Mouse (Mus musculus) limb, embryonic 14.5 days (tissue): ENCODE measurements around the gene Ppy. TPM values are rescaled to one million over a fixed set of nuclear protein-coding genes. Genes with fewer than 3 reads are reported as not detected.

Experiments
- ATAC-seq: fragments of 200-750 bp; cut with Nextera tagmentation; 2 replicates; pipeline ENCODE4 v1.8.0; 2017; ENCODE audit warnings: low read depth, moderate number of reproducible peaks, moderate TSS enrichment; ENCODE audit not compliant: low FRiP score
- DNase-seq: peaks from one replicate; pipeline ENCODE4 v3.0.0-alpha.2; 2015; ENCODE audit warnings: low spot score
- H3K27ac ChIP-seq: fragments of 300-500 bp; sonication (generic); replicated peaks from 2 replicates; pipeline ENCODE4 v1.5.1; 2014; ENCODE audit warnings: low read depth, mild to moderate bottlenecking, low read length, moderate library complexity, mixed read lengths
- H3K27me3 ChIP-seq: fragments of 300-500 bp; sonication (generic); 2 replicates; pipeline ENCODE4 v1.6.1; 2014; ENCODE audit warnings: low read length, mixed read lengths; ENCODE audit not compliant: control insufficient read depth, insufficient read depth
- H3K36me3 ChIP-seq: fragments of 300-500 bp; sonication (generic); 2 replicates; pipeline ENCODE4 v1.6.1; 2014; ENCODE audit warnings: mild to moderate bottlenecking, low read length, moderate library complexity, mixed read lengths; ENCODE audit not compliant: control insufficient read depth, insufficient read depth
- H3K4me1 ChIP-seq: fragments of 300-500 bp; sonication (generic); 2 replicates; pipeline ENCODE4 v1.6.1; 2014; ENCODE audit warnings: antibody characterized with exemption, low read length, mixed read lengths; ENCODE audit not compliant: control insufficient read depth, insufficient read depth
- H3K4me2 ChIP-seq: fragments of 300-500 bp; sonication (generic); replicated peaks from 2 replicates; pipeline ENCODE4 v1.6.1; 2014; ENCODE audit warnings: low read depth, mild to moderate bottlenecking, low read length, moderate library complexity; ENCODE audit not compliant: severe bottlenecking
- H3K4me3 ChIP-seq: fragments of 300-500 bp; sonication (generic); replicated peaks from 2 replicates; pipeline ENCODE4 v1.5.1; 2014; ENCODE audit warnings: low read length
- H3K9ac ChIP-seq: fragments of 300-500 bp; sonication (generic); 2 replicates; pipeline ENCODE4 v1.6.1; 2014; ENCODE audit warnings: mild to moderate bottlenecking, low read depth, low read length, moderate library complexity; ENCODE audit not compliant: severe bottlenecking
- H3K9me3 ChIP-seq: fragments of 300-500 bp; sonication (generic); 2 replicates; pipeline ENCODE4 v1.6.1; 2016; ENCODE audit warnings: low read length; ENCODE audit not compliant: control insufficient read depth
- POLR2A ChIP-seq: fragments of 200-500 bp; IDR thresholded peaks from 2 replicates; pipeline ENCODE4 v1.8.0; 2012; ENCODE audit warnings: inconsistent platforms, mild to moderate bottlenecking, moderate library complexity, borderline replicate concordance; ENCODE audit not compliant: insufficient read depth, insufficient read length; ENCODE audit errors: extremely low read depth
- WGBS: fragments of 180-500 bp; shearing (Covaris S2); extraction: QIAGEN DNeasy Blood & Tissue Kit; methylation state at CpG from one replicate; pipeline ENCODE4 v1.1.7; 2014; 5-methylcytosine and 5-hydroxymethylcytosine counted together
- polyA plus RNA-seq, 2 experiments: library from polyadenylated mRNA; depleted of rRNA in 1 of 2; stranded (reverse) in 1 of 2; unstranded in 1 of 2; fragments of >200 nt; fragmentation: Nextera tagmentation in 1 of 2; extraction: Ambion mirVana in 1 of 2; gene quantifications; 2 replicates each; pipeline versions ENCODE4 v1.2.1 to v1.2.3; 2012 to 2014

The Ppy gene
- polyA plus RNA-seq, 2 experiments: not detected

- Histone ChIP-seq H3K9me3 (no peaks in the 10 kb centered on the region), H3K4me1 (no peaks in the 10 kb centered on the region), H3K36me3 (peaks cover 19% of the 10 kb centered on the region), H3K9ac (no peak overlapping the region), H3K4me3 (no peak overlapping the region), H3K27me3 (no peaks in the 10 kb centered on the region), H3K4me2 (no peak overlapping the region), H3K27ac (no peak overlapping the region)
- DNase-seq (no peak), ATAC-seq (no peak)
- 69% methylated on average over 12 of the region's 13 CpGs for WGBS
- TF ChIP-seq POLR2A: no peak
These were observed 38.0 kb downstream of the Ppy start for GRCm38 (mm10) chr11:102063076-102063475.

- Histone ChIP-seq H3K9ac (no peak overlapping the region), H3K4me2 (no peak overlapping the region), H3K4me3 (no peak overlapping the region), H3K4me1 (no peaks in the 10 kb centered on the region), H3K36me3 (peaks cover 19% of the 10 kb centered on the region), H3K27me3 (no peaks in the 10 kb centered on the region), H3K27ac (no peak overlapping the region), H3K9me3 (no peaks in the 10 kb centered on the region)
- no peak for TF ChIP-seq POLR2A
- DNase-seq (no peak), ATAC-seq (no peak)
- 32% methylated on average over 15 of the region's 16 CpGs for WGBS
These were observed 39.1 kb downstream of the Ppy start for GRCm38 (mm10) chr11:102061941-102062473.

GRCm38 (mm10) chr11:102061236-102061940 is 39.7 kb downstream of the Ppy start:
- H3K27me3 ChIP-seq: no peaks in the 10 kb centered on the region
- H3K4me3 ChIP-seq: peak overlapping the region; percentile 42
- 0 out of 2 replicates have a peak overlapping the region, but pooled peaks have one; percentile 41 for H3K9ac ChIP-seq
- peak; percentile 63 for DNase-seq
- peak overlapping the region; percentile 85 for H3K4me2 ChIP-seq
- no peaks in the 10 kb centered on the region for H3K4me1 ChIP-seq
- peak; percentile 80 for ATAC-seq
- WGBS: 4% methylated on average over 23 of the region's 23 CpGs
- no peaks in the 10 kb centered on the region for H3K9me3 ChIP-seq
- peak; percentile 21; the same call in 1 of the 2 replicates for TF ChIP-seq POLR2A
- no peak overlapping the region for H3K27ac ChIP-seq
- H3K36me3 ChIP-seq: peaks cover 19% of the 10 kb centered on the region

GRCm38 (mm10) chr11:102053847-102054246 is 47.3 kb downstream of the Ppy start:
- peaks cover under 1% of the 10 kb centered on the region; the same call in 1 of the 2 replicates for H3K36me3 ChIP-seq
- no peaks in the 10 kb centered on the region for H3K9me3 ChIP-seq
- 21% methylated on average over 9 of the region's 9 CpGs for WGBS
- H3K4me3 ChIP-seq: no peak overlapping the region
- no peak for TF ChIP-seq POLR2A
- ATAC-seq: no peak
- no peaks in the 10 kb centered on the region for H3K27me3 ChIP-seq
- DNase-seq: peak; percentile 61
- H3K9ac ChIP-seq: no peak overlapping the region
- no peak overlapping the region for H3K27ac ChIP-seq
- no peaks in the 10 kb centered on the region for H3K4me1 ChIP-seq
- no peak overlapping the region for H3K4me2 ChIP-seq

- H3K4me3 ChIP-seq: no peak overlapping the region
- H3K36me3 ChIP-seq: no peaks in the 10 kb centered on the region; the same call in 1 of the 2 replicates
- no peaks in the 10 kb centered on the region for H3K9me3 ChIP-seq
- no peak overlapping the region for H3K27ac ChIP-seq
- no peaks in the 10 kb centered on the region for H3K27me3 ChIP-seq
- DNase-seq (no peak), ATAC-seq (no peak)
- TF ChIP-seq POLR2A: no peak
- H3K4me1 ChIP-seq: no peaks in the 10 kb centered on the region
- WGBS: 63% methylated on average over 7 of the region's 7 CpGs
- no peak overlapping the region for H3K9ac ChIP-seq
- no peak overlapping the region for H3K4me2 ChIP-seq
These were observed 47.9 kb downstream of the Ppy start for GRCm38 (mm10) chr11:102053183-102053582.

- no peaks in the 10 kb centered on the region for H3K27me3 ChIP-seq
- H3K9ac ChIP-seq: no peak overlapping the region
- no peaks in the 10 kb centered on the region for H3K9me3 ChIP-seq
- no peak overlapping the region for H3K4me2 ChIP-seq
- DNase-seq: no peak
- H3K36me3 ChIP-seq: no peaks in the 10 kb centered on the region; the same call in 1 of the 2 replicates
- no peak overlapping the region for H3K27ac ChIP-seq
- 78% methylated on average over 12 of the region's 12 CpGs for WGBS
- ATAC-seq: no peak
- TF ChIP-seq POLR2A: no peak
- H3K4me3 ChIP-seq: no peak overlapping the region
- no peaks in the 10 kb centered on the region for H3K4me1 ChIP-seq
These were observed 48.4 kb downstream of the Ppy start for GRCm38 (mm10) chr11:102052697-102053096.
